ENCODE assay signal across 22 mouse cellular contexts in genomic region chr5:74711988-74712387, GRCm38 (mm10). TPM values are rescaled to one million over a fixed set of nuclear protein-coding genes. Genes with fewer than 3 reads are reported as not detected.
DNase-seq lines count a peak whose midpoint lies in the region; ATAC-seq and TF ChIP-seq lines count a peak whose summit lies in the region.
"Had no signal": no experiment of that assay in that cellular context is flagged by ENCODE, and none has a peak within 500 bp of the region (broad histone marks: within the 10 kb centered on the region; RNA-seq: fewer than 3 reads in every experiment).

No protein-coding gene starts in this region.

- in situ Hi-C loops in CH12.LX (cut with MboI; ENCODE audit: low pct_ligation_motif_present, low pct_unique_long_range_greater_than_20kb, low sequenced_read_pairs), result no loop called here

- no peaks in the 10 kb centered on the region for H3K36me3 ChIP-seq in embryonic facial prominence, embryonic 14.5 days (ENCODE audit: control insufficient read depth, insufficient read depth, low read length)
- no peaks in the 10 kb centered on the region for H3K36me3 ChIP-seq in embryonic facial prominence, embryonic 10.5 days (replicated peaks)
- H3K36me3 ChIP-seq in midbrain, embryonic 11.5 days (ENCODE audit: control insufficient read depth, insufficient read depth, low read length), result no peaks in the 10 kb centered on the region
- H3K36me3 ChIP-seq in midbrain, embryonic 14.5 days (ENCODE audit: control insufficient read depth, insufficient read depth, low read length), result no peaks in the 10 kb centered on the region
- no peaks in the 10 kb centered on the region for H3K36me3 ChIP-seq in CH12.LX (replicated peaks in 1 of 2; ENCODE audit: control insufficient read depth in 1 of 2, insufficient read depth in 1 of 2, low read length in 1 of 2)
- H3K36me3 ChIP-seq: G1E had no signal

- H3K27me3 ChIP-seq in embryonic facial prominence, embryonic 14.5 days (replicated peaks; ENCODE audit: control insufficient read depth, insufficient read depth, low read length), result no peaks in the 10 kb centered on the region
- no peaks in the 10 kb centered on the region for H3K27me3 ChIP-seq in embryonic facial prominence, embryonic 10.5 days (replicated peaks; ENCODE audit: low read depth, poor library complexity, severe bottlenecking)
- no peaks in the 10 kb centered on the region for H3K27me3 ChIP-seq in midbrain, embryonic 11.5 days (ENCODE audit: control insufficient read depth, insufficient read depth, low read length)
- H3K27me3 ChIP-seq in midbrain, embryonic 14.5 days (ENCODE audit: control insufficient read depth, insufficient read depth, low read length), result no peaks in the 10 kb centered on the region
- no peaks in the 10 kb centered on the region for H3K27me3 ChIP-seq in CH12.LX (replicated peaks)
- H3K27me3 ChIP-seq: Patski had no signal

- no peak for TF ChIP-seq RAD21 in CH12.LX (IDR thresholded peaks at IDR 0.05; ENCODE audit: low read depth, low read length)

- no peak overlapping the region for H3K4me2 ChIP-seq in embryonic facial prominence, embryonic 14.5 days (ENCODE audit: low read depth, low read length)
- H3K4me2 ChIP-seq in midbrain, embryonic 11.5 days, result no peak overlapping the region
- H3K4me2 ChIP-seq in midbrain, embryonic 14.5 days (ENCODE audit: low read length), result no peak overlapping the region
- H3K4me2 ChIP-seq in CH12.LX (ENCODE audit: insufficient read depth, low read depth, poor library complexity, severe bottlenecking), result no peak overlapping the region

- DNase-seq in embryonic facial prominence, embryonic 14.5 days (ENCODE audit: low spot score), result no peak
- DNase-seq in embryonic facial prominence, embryonic 10.5 days (ENCODE audit: low spot score), result no peak
- peak; percentile 53 for DNase-seq in midbrain, embryonic 11.5 days (ENCODE audit: low spot score, missing footprints)
- no peak for DNase-seq in midbrain, embryonic 14.5 days
- peak; percentile 6 for DNase-seq in CH12.LX (ENCODE audit: extremely low read depth)
- DNase-seq in layer of hippocampus, adult 8-10 months (ENCODE audit: low spot score in 2 of 2), result no peak
- DNase-seq: adrenal gland, adult 2 months; adrenal gland, adult 8-10 months; adrenal gland, postnatal 10 days; adrenal gland, postnatal 14 days; adrenal gland, postnatal 25 days; adrenal gland, postnatal 36 days; B cell, adult 2 months; cerebellum, adult 11 months; cerebellum, adult 11-12 months; cerebellum, adult 18-20 months; cerebellum, adult 2 months had no signal

- peaks cover 11% of the 10 kb centered on the region; the same call in 1 of the 2 replicates for H3K4me1 ChIP-seq in embryonic facial prominence, embryonic 14.5 days (ENCODE audit: control insufficient read depth, insufficient read depth, low read length)
- peaks cover 23% of the 10 kb centered on the region for H3K4me1 ChIP-seq in embryonic facial prominence, embryonic 10.5 days
- no peaks in the 10 kb centered on the region for H3K4me1 ChIP-seq in midbrain, embryonic 11.5 days (ENCODE audit: control insufficient read depth, insufficient read depth, low read length)
- no peaks in the 10 kb centered on the region for H3K4me1 ChIP-seq in midbrain, embryonic 14.5 days (ENCODE audit: control insufficient read depth, insufficient read depth, low read length)
- peaks cover 2 to 13% of the 10 kb centered on the region in 2 experiments; a peak in 2 of 4 replicates for H3K4me1 ChIP-seq in CH12.LX (ENCODE audit: control insufficient read depth in 1 of 2, insufficient read depth in 2 of 2)

- ATAC-seq in embryonic facial prominence, embryonic 14.5 days (ENCODE audit: low read depth), result peak; percentile 72; the same call in 1 of the 2 replicates
- no peak for ATAC-seq in midbrain, embryonic 11.5 days (ENCODE audit: low FRiP score)
- no peak for ATAC-seq in midbrain, embryonic 14.5 days (ENCODE audit: low FRiP score, low TSS enrichment)
- ATAC-seq: activated CD4-positive, CD25-positive, alpha-beta regulatory T cell, adult 4 months; CD4-positive, CD25-positive, alpha-beta regulatory T cell, adult 4 months; Patski had no signal

- no peaks in the 10 kb centered on the region for H3K79me2 ChIP-seq in CH12.LX (replicated peaks; ENCODE audit: control insufficient read depth, extremely low read depth, insufficient read depth, poor library complexity, severe bottlenecking)

- no peak for TF ChIP-seq EP300 in CH12.LX (IDR thresholded peaks at IDR 0.05; ENCODE audit: low read length)

- TF ChIP-seq POLR2A in CH12.LX (IDR thresholded peaks at IDR 0.05; ENCODE audit: low read depth, low read length), result no peak

- dilution Hi-C loops in CH12.LX (cut with MboI; ENCODE audit: extremely low pct_ligation_motif_present, extremely low pct_unique_long_range_greater_than_20kb, low sequenced_read_pairs), result no loop called here

- no peak overlapping the region for H3K4me3 ChIP-seq in embryonic facial prominence, embryonic 14.5 days (ENCODE audit: low read depth, low read length)
- H3K4me3 ChIP-seq in embryonic facial prominence, embryonic 10.5 days, result no peak overlapping the region
- H3K4me3 ChIP-seq in midbrain, embryonic 11.5 days (ENCODE audit: low read depth, low read length), result no peak overlapping the region
- no peak overlapping the region for H3K4me3 ChIP-seq in midbrain, embryonic 14.5 days (replicated peaks; ENCODE audit: low read depth, low read length)
- no peak overlapping the region for H3K4me3 ChIP-seq in CH12.LX (replicated peaks in 1 of 3; ENCODE audit: low read depth in 2 of 3, low read length in 2 of 3, poor library complexity in 1 of 3)

- no peak for TF ChIP-seq CTCF in CH12.LX (conservative IDR thresholded peaks at IDR 0.05 in 1 of 2, IDR thresholded peaks at IDR 0.05 in 1 of 2; ENCODE audit: low read depth in 2 of 2, low read length in 2 of 2)

- no peak overlapping the region for H3K9ac ChIP-seq in embryonic facial prominence, embryonic 14.5 days (ENCODE audit: low read depth, low read length)
- H3K9ac ChIP-seq in midbrain, embryonic 11.5 days (ENCODE audit: low read length), result no peak overlapping the region
- no peak overlapping the region for H3K9ac ChIP-seq in midbrain, embryonic 14.5 days (replicated peaks; ENCODE audit: low read length)
- H3K9ac ChIP-seq in CH12.LX (ENCODE audit: insufficient read depth, low read depth), result no peak overlapping the region

- H3K9me3 ChIP-seq in embryonic facial prominence, embryonic 14.5 days (ENCODE audit: control insufficient read depth, low read length), result no peaks in the 10 kb centered on the region
- H3K9me3 ChIP-seq in embryonic facial prominence, embryonic 10.5 days, result no peaks in the 10 kb centered on the region
- no peaks in the 10 kb centered on the region for H3K9me3 ChIP-seq in midbrain, embryonic 11.5 days (ENCODE audit: control insufficient read depth, low read length)
- H3K9me3 ChIP-seq in midbrain, embryonic 14.5 days (ENCODE audit: control insufficient read depth, low read length), result no peaks in the 10 kb centered on the region
- no peaks in the 10 kb centered on the region for H3K9me3 ChIP-seq in CH12.LX (replicated peaks; ENCODE audit: low read length)
- H3K9me3 ChIP-seq: G1E had no signal

- WGBS in embryonic facial prominence, embryonic 14.5 days, result 94% methylated on average over 2 of the region's 2 CpGs
- WGBS in embryonic facial prominence, embryonic 10.5 days, result 93% methylated on average over 2 of the region's 2 CpGs
- 86% methylated on average over 2 of the region's 2 CpGs for WGBS in midbrain, embryonic 11.5 days
- WGBS in midbrain, embryonic 14.5 days, result 94% methylated on average over 2 of the region's 2 CpGs

- no peak overlapping the region for H3K27ac ChIP-seq in embryonic facial prominence, embryonic 14.5 days (replicated peaks; ENCODE audit: low read depth, low read length)
- no peak overlapping the region for H3K27ac ChIP-seq in embryonic facial prominence, embryonic 10.5 days (replicated peaks)
- no peak overlapping the region for H3K27ac ChIP-seq in midbrain, embryonic 11.5 days (ENCODE audit: low read depth, low read length)
- H3K27ac ChIP-seq in midbrain, embryonic 14.5 days (replicated peaks; ENCODE audit: low read depth, low read length), result no peak overlapping the region
- H3K27ac ChIP-seq in CH12.LX (ENCODE audit: insufficient read depth, low read depth), result no peak overlapping the region

TF ChIP-seq in CH12.LX, 34 proteins besides CTCF, POLR2A, EP300 and RAD21:
- no peak for TF ChIP-seq KAT2A (IDR thresholded peaks at IDR 0.05; ENCODE audit: insufficient replicate concordance, low read length)
- no peak for TF ChIP-seq TBP (conservative IDR thresholded peaks at IDR 0.05; ENCODE audit: low read depth, low read length)
- no peak for TF ChIP-seq IRF4 (IDR thresholded peaks at IDR 0.05; ENCODE audit: low read depth, low read length)
- TF ChIP-seq ELF1 (IDR thresholded peaks at IDR 0.05; ENCODE audit: low read depth, low read length), result no peak
- TF ChIP-seq SMC3 (IDR thresholded peaks at IDR 0.05; ENCODE audit: low read depth, low read length), result no peak
- TF ChIP-seq MXI1 (IDR thresholded peaks at IDR 0.05; ENCODE audit: low read depth, low read length), result no peak
- no peak for TF ChIP-seq ZNF384 (IDR thresholded peaks at IDR 0.05; ENCODE audit: low read depth, low read length)
- TF ChIP-seq BHLHE40 (IDR thresholded peaks at IDR 0.05; ENCODE audit: low read depth, low read length), result no peak
- TF ChIP-seq MAFK (IDR thresholded peaks at IDR 0.05; ENCODE audit: insufficient replicate concordance, low read length), result no peak
TF ChIP-seq in CH12.LX: peak in this region for 0.

RNA-seq across cellular contexts. Expression of gene Lnx1, which starts 9.3 kb away (rescaled TPM):
- polyA plus RNA-seq in embryonic facial prominence, embryonic 14.5 days (2014; fragmentation: Nextera tagmentation; extraction: Ambion mirVana), result 2.3 and 2.4 TPM in 2 replicates
- polyA plus RNA-seq in embryonic facial prominence, embryonic 10.5 days (2016; fragmentation: Nextera tagmentation; extraction: Ambion mirVana), result 1.7 TPM in 2 replicates
- polyA plus RNA-seq in midbrain, embryonic 11.5 days (2014; fragmentation: Nextera tagmentation; extraction: Ambion mirVana), result 0.51 and 0.74 TPM in 2 replicates
- 10.9 and 11.5 TPM in 2 replicates for polyA plus RNA-seq in midbrain, embryonic 14.5 days (2014; fragmentation: Nextera tagmentation; extraction: Ambion mirVana)
- total RNA-seq in CH12.LX (2012; rRNA removed) (0.08 and 0.13 TPM in 2 replicates), CH12.LX (2014; rRNA removed) (0.16 TPM in 2 replicates)
- polyA plus RNA-seq in CH12.LX (2012; ENCODE audit: insufficient read length, low read depth), result 0.26 and 0.35 TPM in 2 replicates
- 10 to 100 TPM; 13.7 to 15.6 (median 14.6) TPM for total RNA-seq in layer of hippocampus, adult 8-10 months (2022)
- total RNA-seq: MEL had no signal
- polyA plus RNA-seq: G1E had no signal

Comparison
In these comparisons a context has a peak if more than half of its experiments do, and no peak if none do; other contexts are left out.
1. DNase-seq: peak in midbrain, embryonic 11.5 days (single experiment) and CH12.LX (single experiment); none in embryonic facial prominence, embryonic 14.5 days (single experiment), embryonic facial prominence, embryonic 10.5 days (single experiment), midbrain, embryonic 14.5 days (single experiment) and layer of hippocampus, adult 8-10 months (0 of 2).